Mouse (Mus musculus) left cerebral cortex, postnatal 10 days (tissue): Measurements from ENCODE around the gene Tbc1d2b. TPM values are rescaled to one million over a fixed set of nuclear protein-coding genes. Genes with fewer than 3 reads are reported as not detected.

Source experiments
- DNase-seq, 2 experiments: peaks; one replicate each; pipeline ENCODE4 v3.0.0; 2021 to 2022; ENCODE audit warnings: low spot score in 2 of 2, mixed read lengths in 1 of 2; ENCODE audit errors: extremely low spot score in 1 of 2
- intact Hi-C: fragments of 180-260 bp; cut with DNase I; formaldehyde crosslinking; loops from one replicate; pipeline ENCODE4 v1.15.1; 2025
- total RNA-seq, 2 experiments: library from RNA; stranded (reverse); gene quantifications; 2 replicates each; pipeline ENCODE4 v1.2.3; 2021

Tbc1d2b gene
- total RNA-seq, 2 experiments from 2014 or later, result 15.0 to 15.8 TPM

DNA sequence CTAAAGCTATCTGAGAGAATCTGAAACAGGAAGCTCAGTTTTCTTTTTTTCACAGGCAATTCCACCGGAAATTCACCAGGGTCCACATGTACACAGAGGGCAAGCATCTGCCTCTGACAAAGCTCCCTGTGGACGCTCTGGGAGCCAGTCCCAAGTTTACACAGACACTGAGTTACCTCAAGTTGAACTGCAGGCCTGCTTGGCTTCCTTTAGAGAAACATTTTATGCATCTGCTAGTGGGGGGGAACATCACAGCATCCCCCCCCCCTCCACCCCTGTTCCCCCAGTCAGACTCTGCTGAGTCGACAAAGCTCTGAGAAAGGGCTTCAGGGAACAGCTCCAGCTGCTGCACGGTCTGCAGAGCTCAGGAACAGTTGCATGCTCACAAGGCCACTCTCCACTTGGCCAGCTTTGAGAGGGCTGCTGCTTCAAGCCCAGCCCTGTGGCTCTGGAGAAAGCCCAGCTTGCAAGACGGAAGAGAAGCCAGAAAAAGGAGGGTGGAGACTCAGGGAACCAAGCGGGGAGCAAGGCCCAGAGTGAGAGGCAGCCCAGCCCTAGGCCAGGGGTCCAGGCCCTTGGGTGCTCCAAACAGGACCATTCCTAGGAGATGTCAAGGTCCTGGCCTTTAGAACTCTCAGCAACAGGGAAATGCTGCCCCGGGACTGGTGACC, 1.5 kb downstream of the Tbc1d2b start:
- DNase-seq, result peak; percentile 40 to 70
- intact Hi-C loops, result no loop called here

DNA sequence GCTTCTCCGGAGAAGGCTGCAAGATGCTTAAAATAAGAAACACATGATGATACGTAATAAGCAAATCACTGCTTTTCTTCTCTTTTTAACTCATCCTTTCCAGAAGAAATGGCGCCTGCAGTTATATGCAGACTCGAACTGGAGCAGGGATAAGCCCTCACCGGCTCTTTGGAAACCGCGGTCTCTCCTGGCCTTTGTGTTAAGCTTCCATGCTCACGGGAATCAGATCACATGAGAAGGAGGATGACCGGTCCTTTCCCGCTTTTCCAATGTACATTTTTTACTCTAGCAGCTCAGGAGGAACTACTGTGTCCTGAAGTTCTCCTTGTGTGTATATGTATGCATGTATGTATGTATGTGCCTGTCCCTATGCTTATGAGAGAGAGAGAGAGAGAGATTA, 3.7 kb downstream of the Tbc1d2b start:
- no peak for DNase-seq
- intact Hi-C loops, result no loop called here

DNA sequence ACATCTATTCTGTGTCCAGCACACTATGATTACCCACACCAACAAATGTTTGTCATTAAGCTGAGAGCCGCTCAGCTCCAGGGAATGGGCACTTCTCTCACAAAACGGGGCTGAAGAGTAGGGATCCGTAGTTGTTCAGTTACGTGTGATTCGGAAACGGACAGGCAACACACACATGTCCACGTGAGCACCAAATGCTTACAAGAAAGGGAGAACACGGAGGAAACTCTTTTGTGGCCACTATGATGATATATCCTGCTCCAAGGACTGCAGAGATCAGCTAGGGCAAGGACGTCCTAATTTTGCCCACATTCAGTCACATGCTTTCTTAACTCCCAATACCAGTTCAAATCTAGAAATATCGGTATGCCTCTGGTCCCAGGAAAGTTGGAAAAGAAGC, 4.5 kb downstream of the Tbc1d2b start:
- intact Hi-C loops, result no loop called here
- no peak for DNase-seq

DNA sequence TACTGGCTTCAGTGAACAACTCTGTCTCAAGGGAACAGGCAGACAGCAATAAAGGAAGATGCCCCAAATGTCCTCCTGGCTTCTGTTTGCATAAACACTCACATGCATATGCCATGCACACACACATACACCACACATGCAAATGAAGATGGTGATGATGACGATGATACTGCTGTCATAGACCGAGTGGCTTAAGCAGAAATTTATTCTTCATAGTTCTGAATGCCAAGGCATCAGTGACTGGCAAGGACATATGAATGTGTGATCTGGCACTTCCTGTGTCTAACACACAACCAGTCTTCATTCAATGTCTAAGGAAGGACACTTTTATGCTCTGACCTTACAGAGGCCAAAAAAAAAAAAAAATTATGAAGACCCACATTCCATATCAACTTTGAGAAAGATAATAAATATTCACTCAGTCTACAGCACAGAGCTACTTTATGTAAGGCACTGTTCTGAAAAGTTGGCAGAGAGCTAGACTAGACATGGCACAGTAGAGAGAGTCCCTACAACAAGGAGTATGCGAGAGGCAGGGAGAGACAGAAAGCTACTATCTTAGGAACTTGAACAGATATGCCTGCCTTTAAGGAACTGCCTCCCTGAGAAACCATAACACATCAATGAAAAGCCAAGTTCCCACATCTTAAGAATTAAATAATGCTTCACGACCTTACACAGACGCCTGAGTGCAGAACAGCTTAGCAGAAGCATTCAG, 5.1 kb downstream of the Tbc1d2b start:
- no peak for DNase-seq
- intact Hi-C loops, result no loop called here

DNA sequence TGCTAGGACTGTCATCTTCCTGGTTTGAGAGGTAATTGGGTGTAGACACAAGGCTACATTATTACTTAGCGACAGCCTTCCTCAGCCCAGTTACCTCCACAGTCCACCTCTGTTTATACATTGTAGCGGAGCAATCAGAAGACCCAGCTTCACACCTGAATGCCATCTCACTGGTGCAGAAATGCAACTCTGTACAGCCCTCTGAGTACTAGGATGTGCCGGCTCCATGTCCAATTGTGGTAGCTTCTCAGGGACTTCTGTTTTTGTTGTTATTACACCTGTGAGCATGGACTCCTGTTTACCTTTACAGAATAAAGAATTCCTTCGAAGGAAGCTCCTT, 7.3 kb downstream of the Tbc1d2b start:
- DNase-seq, result no peak
- intact Hi-C loops, result no loop called here

DNA sequence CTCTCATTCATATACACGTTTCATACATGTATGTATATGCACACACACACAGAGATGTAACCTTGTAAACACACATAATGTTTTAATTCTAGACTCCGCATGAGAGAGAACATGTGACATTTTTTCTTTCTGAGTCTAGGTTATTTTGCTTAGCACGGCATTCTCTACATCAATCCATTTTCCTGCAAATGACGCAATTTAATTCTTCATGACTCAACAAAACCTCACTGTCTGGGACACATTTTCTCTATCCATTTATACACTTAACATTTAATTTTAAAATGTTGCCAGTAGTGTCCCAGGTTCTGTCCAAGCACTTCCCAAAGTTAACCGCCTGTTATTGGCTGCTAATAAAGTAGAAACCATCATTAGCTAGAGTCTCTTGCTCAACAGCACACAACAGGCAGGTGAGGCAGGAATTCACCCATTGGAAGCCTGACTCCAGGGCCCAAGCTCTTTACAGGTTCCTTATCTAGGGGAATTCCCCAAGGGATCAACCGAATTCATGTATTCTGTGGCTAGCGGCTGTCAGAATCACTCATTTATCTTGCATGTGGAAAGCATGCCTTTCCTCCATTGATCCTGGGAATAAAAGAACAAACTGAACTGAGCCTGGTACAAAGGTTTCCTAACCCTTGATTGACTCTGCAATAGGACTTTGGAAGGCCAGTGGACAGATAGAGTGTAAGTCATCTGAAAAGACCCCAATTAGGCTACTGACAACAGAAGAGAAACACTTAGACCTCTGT, 7.8 kb downstream of the Tbc1d2b start:
- no peak for DNase-seq
- intact Hi-C loops, result no loop called here

DNA sequence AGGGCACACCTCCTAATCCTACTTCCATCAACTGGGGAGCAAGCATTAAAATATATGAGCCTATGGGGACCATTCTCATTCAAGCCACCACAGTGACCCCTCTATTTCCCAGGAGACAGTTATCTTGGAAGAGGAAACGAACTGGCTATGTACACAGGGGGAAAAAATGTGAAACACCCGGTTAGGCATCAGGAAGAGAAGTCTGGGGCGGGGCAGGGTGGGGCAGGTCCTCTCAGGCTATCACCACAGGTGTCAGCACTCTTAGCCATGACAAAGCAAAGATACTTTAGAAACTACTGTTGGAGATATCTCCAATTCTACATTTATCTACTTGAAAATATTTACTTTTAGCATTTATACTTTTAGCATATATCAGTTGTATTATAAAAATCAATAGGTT, 8.5 kb downstream of the Tbc1d2b start:
- no peak for DNase-seq
- intact Hi-C loops, result no loop called here

DNA sequence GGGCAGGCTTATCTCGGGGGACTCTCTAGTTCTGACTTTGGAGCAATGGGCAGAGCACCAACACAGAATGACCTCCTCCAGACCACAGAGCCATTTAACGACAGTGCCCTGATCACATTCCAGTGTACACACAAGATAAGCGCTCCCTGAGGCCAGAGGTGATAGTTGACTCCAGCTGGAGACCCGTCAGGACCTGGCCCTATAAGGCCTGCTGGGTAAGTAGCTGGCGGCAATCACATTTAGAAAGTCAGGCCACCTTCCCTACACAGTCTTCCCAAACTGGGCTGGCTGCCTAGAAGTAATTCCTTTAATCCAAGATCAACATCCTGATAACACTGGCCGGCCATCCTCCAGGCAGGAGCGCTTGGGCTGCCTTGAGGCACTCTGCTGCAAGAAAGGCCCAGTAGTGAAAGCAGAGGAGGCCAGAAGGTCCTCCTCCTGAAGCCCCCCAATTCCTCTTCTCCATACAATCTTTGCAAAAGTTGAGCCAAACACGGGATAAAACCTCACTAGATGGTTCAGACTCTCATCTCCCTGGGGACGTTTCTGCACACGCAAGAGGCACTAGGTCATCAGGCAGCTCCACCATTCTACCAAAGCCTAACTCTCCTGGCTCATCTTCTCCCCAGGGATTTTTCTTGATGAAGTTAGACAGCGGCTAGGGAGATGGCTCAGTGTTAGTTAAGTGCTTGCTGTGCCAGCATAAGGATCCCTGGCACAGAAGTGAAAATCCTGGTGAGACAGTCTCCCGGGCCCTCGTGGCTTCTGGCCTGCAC, 9.8 kb downstream of the Tbc1d2b start:
- intact Hi-C loops, result no loop called here
- peak in 1 of 2 experiments; percentile 50 for DNase-seq

DNA sequence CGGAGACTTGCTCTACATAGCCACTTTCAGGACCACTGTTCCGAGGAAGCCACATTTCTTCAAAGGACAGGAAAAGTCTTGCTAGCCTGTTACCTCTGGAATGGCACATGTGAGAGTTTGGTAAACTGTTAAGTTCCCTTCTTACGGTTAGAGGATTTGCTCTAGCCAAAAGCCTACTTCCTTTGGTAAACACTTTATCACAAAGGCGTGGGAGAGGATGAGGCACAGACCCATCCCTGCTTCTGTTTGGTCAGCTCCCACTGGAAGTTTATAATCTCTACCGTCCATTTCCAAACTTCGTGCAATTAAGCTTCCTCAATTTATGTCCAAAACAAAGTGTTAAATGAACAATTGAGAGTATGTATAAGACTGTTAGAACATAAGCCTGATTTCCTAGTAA, 10.5 kb downstream of the Tbc1d2b start:
- no peak for DNase-seq
- intact Hi-C loops, result no loop called here

DNA sequence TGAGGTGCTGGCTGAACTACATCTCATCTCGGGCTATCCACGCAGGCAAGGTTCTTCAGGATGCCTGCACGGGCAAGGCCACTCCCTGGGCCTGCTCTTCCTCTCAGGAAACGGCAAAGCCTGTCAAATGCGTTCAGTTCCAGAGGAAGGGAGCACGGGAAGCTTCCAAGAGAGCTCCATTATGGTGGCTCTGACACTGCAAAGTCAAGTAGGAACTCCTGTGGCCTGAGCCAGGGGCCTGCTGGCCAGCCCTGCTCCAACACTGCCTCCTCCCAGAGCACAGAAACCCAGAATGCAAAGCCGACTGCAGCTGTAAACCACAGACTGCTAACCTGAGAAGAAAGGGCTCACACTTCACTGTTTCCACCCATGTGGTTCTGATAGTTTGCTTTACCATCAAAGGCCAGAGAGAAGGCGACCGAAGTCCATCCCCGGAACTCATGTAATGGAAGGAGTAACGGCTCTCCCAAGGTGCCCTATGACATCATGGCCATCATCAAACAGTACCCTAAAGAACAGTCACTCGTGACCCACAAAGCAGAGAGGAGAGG, 11.1 kb downstream of the Tbc1d2b start:
- no peak for DNase-seq
- intact Hi-C loops, result no loop called here

DNA sequence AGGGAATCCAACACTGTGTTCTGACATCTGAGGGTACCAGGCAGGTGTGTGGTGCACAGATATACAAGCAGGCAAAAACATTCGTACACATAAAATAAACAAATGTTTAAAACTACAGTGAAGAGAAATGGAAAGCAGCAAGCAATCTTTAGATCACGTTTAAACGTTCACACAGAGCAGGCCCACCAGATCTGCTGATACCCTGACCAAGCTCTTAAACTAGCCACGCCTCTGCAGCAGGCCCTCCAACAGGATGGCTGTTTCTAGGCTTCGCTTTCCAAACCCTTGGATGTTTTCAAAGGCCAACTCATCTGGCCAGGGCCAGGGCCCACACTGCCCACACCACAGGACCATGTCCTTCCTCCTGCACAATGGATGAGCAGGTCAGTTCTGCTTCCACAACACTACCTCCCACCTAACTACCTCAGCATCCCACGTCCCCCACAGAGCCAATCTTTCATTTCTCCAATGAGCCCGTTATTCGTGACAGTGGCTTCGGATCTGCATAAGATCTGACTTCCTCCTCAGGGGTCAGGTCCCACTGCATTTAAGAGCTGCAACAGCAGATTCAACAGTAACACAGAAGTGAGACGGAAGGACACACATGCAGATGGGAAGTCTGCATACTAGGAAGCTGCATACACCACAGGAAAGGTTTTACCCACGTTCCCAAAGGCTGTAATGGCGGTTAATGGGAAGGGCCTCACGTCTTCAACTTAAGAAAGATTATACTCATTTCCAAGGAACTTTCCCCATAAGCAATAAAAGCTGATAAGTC, 12.7 kb downstream of the Tbc1d2b start:
- no peak for DNase-seq
- intact Hi-C loops, result no loop called here

DNA sequence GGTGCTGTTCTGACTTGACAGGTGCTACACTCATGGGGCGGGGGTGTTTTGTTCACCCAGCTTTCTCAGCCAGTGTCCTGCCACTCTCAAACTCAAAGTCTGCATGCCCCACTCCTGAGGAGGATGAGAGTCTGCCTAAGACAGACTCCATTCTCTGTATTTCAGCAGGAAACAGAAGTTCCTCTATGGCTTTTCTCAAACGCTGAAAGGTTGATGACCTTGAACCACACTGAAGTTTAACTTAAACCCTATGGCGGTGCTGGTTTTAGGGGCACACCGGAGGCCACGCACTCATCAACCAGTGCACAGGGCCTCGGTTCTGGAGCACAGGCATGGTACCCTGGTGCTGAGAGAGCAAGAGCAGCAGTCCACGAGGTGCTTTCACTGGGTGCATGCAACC, 13.4 kb downstream of the Tbc1d2b start:
- intact Hi-C loops, result no loop called here
- DNase-seq, result no peak

DNA sequence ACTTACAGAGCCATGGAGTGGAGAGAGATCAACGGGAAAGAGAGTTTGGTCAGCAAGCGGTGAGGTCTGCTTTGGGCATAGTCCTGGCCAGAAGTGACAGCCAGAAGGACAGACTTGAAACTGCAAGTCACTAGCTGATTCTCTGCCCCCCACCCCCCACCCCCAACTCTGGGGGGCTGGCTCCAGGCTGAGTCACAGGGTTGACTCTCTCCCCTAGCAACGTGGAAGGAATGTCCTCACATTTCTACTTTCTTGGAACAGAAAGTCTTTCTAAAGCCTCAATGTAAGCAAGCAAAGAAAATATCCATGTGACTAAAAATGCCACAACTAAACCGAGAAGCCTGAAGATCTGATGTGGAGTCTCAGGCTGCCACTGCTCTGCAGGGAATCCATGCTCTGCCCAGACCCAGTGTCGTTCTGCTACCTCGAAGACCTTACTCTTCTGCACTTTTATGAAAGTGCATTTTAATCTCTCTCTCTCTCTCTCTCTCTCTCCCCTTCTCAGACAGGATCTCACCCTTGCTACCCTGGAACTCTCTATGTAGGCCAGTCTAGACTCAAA, 14.7 kb downstream of the Tbc1d2b start:
- no peak for DNase-seq
- intact Hi-C loops, result no loop called here

DNA sequence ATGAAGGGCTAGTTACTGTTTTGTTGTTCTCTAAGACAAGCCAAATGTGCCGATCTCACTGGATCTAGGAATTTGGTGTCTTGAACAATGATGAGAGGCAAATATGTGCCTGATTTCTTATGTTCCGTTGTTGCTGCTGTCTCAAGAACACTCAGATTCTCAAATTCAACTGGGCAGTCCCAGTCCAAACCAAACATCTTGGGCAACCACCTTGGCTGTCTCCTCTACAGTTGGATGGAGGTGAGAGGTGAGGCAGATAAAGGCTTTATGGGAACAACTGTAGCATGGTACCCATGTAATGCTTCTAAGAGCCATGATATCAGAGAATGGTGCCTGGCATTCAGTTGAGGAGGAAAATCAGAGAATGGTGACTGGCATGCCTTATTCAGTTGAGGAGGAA, 17.4 kb downstream of the Tbc1d2b start:
- intact Hi-C loops, result no loop called here

DNA sequence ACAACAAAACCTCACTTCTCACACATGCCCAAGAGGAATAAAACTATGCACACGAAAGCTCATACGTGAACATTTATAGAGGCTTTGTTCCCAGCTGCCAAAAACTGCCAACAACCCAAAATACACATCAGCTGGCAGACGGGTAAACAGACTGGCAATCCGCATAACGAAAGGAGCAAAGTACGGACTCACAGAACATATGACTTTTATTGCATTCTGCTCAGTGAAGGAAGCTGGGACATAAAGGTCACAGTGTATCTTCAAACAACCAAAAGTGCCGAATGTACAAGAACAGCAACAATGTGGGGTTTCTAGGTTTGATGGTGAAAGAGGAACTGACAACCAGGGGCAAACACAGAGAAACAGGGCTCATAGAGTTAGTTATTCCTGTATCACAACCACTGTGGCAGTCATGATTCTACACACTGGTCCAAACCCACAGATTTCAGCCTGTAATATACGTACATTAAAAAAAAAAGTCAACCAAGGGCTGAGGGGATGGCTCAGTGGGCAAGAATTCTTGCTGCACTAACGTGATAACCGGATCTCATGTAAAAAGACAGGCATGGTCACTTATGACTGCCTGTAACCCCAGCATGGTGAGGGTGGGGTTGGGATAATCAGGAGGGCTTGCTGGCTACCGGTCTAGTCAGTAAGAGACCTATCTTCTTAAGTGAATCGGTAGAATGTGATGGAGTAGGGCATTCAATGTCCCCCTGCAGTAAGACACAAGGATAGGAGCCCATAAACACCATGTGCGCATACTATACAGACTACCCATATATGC, 19.4 kb downstream of the Tbc1d2b start:
- intact Hi-C loops, result no loop called here
- DNase-seq, result no peak

More for the DNA sequence above, 17.4 kb downstream of the Tbc1d2b start:
- no peak for DNase-seq

DNA sequence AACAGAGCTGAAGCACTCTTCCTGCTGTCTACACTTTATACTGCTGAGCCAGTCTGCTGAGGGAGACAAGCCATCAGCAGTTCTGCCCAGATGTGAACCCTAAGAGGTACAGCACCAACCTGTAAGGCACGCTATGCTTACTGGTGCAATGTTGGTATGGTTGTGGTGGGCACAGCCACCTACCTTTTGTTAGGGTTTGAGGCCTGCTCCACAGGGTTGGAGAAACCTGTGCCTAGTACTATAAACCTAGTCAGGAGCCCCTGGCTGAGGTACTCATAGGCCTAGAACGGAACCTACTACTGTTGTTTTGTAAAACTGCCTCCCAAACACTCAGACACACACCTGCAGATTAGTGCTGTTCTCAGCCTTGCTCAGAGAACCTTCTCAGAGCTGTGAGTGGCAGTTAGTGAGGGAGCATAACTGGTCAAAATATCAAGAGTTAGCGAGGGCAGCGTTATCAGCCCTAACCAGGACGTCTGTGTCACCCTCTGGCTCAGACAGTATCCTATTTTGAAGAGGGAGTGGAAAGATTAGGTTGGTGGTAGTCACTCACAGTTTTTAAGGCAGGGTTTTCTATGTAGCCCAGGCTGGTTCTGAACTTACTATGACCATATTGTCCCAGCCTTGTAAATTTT, 20.3 kb downstream of the Tbc1d2b start:
- no peak for DNase-seq
- intact Hi-C loops, result no loop called here

DNA sequence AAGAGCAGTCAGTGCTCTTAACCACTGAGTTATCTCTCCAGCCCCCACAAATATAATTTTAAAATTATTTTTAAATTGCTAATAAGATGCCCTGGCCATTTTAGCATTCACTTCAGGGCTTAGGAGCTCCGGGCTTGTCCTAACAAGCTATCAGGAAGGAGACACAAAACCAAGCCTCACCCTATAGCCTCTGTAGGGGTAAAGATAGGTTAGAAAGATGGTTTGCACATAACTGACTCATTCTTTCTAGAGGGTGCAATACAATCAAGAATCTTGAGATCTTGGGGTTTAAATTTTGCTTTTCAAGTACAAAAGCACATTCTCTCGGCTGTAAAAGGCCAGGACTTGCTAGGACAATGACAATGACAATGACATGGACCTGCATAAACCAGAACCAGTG, 21.6 kb downstream of the Tbc1d2b start:
- DNase-seq, result no peak

More for the DNA sequence above, 21.6 kb downstream of the Tbc1d2b start:
- intact Hi-C loops, result no loop called here
